Mouse (Mus musculus): Measurements from ENCODE around the gene Tmem189.
A peak's percentile ranks its signal among the peaks of the same experiment; 100 is the strongest.

Tmem189 gene

DNA sequence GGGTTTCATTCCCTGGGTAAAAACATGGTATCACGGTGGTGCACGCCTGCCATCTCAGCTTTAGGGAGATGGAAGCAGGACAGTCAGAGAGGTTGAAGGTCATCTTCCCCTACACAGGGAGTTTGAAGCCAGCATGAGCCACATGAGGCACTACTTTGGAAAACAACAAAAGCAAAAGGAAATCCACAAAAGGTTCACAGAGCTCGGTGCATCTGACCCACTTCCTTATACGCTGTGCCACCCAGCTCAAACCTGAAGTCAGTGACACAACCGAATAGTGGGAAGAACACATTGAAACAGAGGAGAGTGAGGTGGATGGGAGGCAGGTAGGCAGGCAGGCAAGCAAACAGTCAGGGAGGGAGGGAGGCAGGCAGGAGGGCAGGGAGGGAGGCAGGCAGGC, 11.8 kb upstream of the Tmem189 start:
- DNase-seq (ENCODE audit: low spot score in 2 of 2): no peak

DNA sequence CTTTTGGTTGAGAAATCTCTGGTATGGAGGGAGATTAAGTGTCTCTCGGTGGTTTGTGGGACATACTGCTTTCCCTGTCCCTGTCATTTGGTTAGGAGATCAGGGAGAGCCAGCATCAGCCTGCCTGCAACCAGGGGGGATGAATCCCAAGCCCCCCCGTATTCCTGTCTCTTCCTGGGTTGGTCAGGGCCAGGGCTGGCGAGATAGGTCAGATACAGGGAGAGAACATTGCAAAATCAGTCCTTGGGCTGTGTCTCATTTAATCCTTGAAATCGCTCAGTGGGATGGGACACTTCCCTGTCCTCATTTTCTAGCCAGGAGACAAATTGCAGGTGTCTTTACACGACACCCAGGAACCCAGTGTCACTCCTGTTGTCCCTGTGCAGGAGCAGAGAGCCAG, 10.4 kb upstream of the Tmem189 start:
- no peak for DNase-seq (ENCODE audit: low spot score in 2 of 2)

DNA sequence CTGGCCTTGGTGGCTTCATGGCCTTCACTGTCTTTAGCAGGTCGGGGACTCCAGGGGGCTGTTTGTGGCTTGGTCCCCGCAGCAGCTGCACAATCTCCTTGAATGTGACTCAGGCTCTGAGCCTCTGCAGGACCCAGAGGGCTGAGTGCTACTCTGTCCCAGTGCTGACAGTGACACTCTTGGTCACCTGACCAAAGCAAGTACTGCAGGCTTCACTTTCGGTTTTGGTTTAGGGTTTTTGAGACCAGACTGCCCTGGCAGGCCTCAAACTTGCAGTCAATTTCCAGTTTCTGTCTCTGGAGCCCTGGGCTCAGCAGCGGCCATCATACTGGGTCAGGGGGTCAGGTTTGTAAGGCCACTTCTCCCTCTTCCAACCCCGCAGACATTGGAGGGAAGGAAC, 8.3 kb upstream of the Tmem189 start:
- peak; percentile 83 to 87 for DNase-seq (ENCODE audit: low spot score in 2 of 2)

DNA sequence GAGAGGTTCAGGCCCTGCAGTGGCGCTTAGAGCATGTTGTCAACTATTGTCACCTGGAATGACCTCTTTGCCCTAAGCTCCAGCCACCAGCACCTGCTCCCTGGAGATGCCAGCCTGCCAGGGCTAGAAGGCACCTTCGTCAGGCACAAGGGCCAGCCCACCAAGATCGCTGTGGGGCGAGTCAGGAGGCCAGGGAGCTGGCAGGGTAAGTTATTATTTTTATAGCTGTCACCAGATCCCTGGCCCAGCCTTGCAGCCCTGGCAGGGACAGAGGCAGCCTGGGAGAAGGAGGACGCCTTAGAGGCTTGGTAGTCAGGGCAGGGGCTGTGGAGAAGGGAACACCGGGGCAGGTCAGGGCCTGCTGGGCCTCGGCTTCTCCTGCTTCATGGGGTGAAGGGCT, 6.5 kb upstream of the Tmem189 start:
- peak; percentile 72 to 74 for DNase-seq (ENCODE audit: low spot score in 2 of 2)

DNA sequence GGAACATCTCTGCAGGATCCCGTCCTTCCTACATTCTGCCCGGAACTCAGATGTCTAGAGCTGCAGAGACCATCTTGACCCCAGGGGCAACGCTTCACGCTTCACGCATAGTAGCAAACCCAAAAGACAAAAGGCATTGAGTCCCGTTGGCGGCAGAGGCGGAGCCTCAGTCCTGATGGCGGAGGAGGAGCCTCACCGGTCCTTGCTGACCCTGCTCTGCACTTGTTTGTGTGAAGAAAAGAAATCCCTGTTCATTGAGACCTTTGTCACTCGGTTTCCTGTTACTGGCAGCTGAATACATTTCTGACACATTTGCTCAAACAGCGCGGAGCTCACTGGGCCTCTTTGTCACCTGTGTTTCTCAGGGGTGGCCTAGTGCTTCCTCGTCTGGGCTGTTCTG, 5.9 kb upstream of the Tmem189 start:
- no peak for DNase-seq (ENCODE audit: low spot score in 2 of 2)

DNA sequence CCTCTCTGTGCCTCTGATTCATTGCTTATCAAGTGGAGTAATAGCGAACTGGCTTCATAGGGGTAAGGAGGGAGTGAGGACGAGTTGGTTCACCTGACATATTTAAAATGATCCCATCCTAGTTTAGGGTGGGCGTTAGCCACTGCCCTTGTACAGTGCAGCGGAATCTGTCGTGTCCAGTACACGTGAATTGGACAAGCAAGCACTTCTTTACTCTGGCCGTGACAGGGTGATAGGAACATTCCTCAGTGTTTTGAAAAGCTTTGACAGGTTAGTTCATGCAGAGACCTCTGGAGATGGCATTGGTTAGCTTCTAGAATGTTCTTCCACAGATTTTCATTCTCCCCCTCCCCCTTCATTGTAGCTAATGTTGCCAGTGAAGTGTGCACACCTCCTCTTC, 5.3 kb upstream of the Tmem189 start:
- DNase-seq (ENCODE audit: low spot score in 2 of 2): no peak

DNA sequence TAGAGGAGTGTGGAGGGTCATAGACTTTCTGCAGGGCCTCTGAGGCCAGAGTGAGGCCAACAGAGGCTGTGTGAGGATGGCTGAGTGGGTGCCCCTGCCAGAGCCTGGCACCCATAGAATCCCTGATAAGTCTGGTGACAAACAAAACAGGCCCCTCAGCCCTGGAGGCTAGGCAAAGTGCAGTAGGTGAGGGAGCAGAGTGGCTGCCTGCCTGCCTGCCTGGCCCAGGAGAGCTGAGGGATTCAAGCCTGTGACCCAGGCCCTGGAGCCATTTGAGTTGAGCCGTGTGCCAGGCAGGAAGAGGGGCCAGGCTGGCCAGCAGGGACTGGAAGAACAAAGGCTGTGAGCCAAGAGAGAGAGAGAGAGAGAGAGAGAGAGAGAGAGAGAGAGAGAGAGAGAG, 4.6 kb upstream of the Tmem189 start:
- DNase-seq (ENCODE audit: low spot score in 2 of 2): no peak

DNA sequence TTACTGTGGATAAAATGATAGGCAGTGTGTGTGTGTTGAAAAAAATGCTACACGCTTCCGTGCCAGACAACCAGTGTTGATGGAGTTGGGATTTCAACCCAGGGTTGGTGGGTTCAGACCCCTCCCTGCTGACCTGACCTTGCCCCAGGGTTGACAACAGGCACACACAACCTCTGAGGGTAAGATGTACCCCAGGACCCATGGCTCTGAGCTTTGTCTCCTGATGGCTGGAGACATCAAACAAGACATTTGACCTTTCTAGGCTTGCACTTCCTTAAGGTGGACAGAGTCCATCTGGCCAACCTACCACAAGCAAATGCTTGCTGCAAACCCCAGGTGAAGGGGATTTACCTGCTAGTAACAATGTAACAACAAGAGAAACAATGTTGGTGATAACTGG, 3.9 kb upstream of the Tmem189 start:
- DNase-seq (ENCODE audit: low spot score in 2 of 2): no peak

DNA sequence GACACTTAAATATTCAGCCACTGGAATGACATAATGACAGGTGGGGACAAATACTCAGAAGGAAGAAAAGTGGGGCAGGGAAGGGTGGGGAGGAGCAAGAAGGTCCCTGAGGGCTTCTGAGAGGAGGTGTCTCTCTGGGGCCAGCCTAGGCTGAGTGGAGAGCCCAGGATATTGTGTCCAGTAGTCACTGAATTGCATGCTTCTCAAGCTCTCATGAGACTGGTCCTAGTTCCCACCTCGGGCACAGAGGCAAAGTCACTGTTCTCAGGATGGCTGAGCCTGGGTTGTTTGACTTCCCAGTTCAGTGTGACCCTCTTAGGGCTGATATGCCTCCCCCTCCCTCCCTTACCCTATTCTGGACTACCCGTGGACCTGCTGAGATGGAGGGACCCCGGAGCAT, 3.2 kb upstream of the Tmem189 start:
- no peak for DNase-seq (ENCODE audit: low spot score in 2 of 2)

DNA sequence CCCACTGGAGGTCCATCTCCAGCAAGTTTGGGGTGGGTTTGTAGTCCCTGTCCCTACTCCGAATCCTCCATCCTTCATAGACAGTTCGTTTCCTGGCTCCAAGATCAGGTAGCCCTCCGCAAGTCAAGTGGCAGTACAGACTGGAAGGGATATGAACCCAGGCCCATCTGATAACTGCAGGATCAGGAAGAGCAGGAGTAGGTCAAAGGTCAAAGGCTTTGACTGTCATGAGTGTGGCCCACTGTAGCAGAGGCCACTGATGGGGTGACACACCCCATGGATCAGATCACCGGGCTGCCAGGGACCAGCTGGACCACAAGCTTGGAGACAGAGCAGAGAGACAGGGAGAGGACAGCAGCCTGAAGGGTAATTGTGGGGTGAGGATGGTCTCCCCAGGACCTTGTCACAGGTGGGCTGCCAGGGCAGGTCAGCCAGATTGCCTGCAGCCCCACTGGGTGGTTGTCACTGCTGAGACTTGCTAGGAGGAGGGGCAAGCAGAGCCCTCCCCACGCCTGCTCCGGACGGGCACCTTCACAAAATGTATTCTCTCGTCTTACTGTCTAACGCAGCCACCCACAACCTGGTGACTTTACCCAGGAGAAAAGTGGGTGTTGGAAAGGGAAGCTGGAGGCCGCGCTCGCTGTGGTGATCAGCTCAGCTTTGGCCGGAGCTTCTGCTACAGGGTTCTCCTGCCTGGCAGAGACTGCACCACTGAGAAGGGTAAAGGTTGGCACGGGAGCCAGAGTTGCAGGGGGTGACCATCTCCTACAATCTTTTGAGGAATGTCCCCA, 2.4 kb upstream of the Tmem189 start:
- DNase-seq (ENCODE audit: low spot score in 2 of 2): no peak

DNA sequence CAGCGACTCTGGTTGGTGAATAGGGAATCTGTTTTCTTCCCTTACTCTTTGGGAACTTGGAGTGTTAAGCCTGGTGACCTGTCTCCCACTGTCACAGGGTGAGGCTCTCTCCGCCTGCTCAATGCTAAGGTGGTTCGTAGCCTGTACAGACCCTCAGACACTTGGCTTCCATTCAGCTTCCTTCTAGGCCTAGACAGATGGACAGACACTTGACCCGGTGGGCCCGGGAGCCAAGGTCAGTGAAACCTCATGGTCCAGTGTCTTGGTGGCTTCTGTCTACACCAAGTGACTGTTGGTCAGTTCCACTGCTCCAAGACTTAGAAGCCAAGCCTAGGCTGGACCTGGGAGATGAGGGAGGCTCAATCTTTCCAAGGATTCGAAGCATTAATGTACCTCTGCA, 1.8 kb upstream of the Tmem189 start:
- no peak for DNase-seq (ENCODE audit: low spot score in 2 of 2)

DNA sequence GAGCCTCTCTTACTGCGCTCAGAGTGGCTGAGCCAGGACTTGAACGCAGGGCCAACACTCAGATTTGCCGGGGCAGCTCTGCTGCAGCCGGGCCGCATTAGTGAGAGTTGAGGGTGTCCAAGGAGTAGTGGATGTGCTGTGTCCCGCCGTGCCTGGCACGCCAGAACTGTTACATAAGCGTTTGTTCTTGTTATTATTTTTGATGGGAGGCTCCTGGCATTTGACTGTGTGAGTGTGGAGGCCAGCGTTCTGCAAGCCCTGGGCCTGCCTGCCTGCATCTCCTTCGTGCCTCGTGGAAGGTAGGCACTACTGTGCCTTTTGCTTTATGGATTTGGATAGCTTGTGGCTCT, 1.3 kb upstream of the Tmem189 start:
- DNase-seq (ENCODE audit: low spot score in 2 of 2): peak; percentile 81 to 85

DNA sequence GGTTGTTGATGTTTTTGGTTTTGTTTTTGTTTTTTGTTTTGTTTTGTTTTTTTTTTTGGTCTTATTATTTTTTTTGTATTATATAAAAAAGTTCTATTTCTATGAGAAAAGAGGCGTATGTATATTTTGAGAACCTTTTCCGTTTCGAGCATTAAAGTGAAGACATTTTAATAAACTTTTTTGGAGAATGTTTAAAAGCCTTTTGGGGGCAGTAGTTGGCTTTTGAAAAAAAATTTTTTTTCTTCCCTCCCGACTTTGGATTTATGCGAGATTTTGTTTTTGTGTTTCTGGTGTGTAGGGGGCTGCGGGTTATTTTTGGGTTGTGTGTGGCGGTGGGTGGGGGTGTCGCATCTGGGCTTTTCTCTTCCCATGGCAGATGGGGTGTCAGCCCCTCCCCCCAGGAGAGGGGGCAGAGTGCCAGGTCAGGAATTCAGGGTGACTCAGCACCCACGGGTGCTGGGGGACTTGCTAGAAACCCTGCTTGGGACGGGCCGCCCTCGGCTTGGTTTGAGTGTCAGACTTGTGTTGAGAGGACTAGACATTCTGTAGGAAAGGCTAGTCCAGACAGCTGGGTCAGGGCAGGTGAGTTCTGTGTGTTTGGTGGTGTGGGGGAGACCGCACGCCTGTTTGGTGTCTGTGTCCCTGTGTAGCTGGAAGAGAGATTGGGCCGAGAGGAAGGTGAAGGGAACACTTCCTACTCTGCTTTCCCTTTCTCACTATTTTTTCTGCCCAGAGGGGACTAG, 768 bp upstream of the Tmem189 start:
- peak; percentile 55 to 70 for DNase-seq (ENCODE audit: low spot score in 2 of 2)

DNA sequence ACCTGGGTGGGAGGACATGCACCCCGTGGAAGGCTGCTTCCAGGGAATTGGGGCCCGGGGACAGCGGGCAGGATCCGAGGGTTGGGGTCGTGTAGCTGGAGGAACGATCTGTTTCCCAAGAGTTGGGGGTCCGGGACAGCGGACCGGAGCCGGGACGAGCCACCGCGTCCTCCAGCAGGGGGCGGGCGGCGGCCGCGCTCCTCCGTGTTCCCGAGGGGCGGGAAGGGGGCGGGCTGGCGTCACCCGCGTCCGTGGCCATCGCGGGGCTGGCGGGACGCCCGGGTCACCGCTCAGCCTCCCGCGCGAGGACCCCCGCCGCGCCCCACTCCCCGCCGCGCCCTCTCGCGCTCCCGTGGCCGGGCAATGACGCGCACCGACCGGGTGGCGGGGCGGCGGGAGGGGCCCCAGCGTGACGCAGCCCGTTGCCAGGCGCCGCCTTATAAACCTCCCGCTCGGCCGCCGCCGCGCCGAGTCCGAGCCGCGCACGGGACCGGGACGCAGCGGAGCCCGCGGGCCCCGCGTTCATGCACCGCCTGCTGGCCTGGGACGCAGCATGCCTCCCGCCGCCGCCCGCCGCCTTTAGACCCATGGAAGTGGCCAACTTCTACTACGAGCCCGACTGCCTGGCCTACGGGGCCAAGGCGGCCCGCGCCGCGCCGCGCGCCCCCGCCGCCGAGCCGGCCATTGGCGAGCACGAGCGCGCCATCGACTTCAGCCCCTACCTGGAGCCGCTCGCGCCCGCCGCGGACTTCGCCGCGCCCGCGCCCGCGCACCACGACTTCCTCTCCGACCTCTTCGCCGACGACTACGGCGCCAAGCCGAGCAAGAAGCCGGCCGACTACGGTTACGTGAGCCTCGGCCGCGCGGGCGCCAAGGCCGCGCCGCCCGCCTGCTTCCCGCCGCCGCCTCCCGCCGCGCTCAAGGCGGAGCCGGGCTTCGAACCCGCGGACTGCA, 847 bp downstream of the Tmem189 start, which contains the start of gene Cebpb:
Cebpb (plus strand) TSS at position 418 of the 954 bp plus-strand sequence.
- DNase-seq (ENCODE audit: low spot score in 2 of 2): peak; percentile 91 to 93

DNA sequence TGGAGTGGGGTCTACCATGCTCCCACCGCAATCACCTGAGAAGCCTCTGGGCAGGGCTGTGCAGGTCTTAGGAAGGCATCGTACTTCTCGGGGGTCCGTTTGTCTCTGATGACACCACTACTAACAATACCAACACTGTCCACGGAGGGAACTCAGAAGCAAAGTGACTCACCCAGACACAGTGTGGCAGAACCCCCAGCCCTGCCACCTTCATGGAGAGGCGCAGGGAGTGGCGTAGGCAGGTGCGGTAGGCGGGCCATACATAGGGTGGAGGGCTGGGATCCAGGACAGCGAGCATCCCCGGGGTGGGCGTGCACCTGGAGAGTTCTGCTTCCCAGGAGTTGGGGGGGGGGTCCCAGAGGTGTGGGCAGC, 1.5 kb downstream of the Tmem189 start:
- peak in 1 of 2 experiments; percentile 44 for DNase-seq (ENCODE audit: low spot score in 2 of 2)

DNA sequence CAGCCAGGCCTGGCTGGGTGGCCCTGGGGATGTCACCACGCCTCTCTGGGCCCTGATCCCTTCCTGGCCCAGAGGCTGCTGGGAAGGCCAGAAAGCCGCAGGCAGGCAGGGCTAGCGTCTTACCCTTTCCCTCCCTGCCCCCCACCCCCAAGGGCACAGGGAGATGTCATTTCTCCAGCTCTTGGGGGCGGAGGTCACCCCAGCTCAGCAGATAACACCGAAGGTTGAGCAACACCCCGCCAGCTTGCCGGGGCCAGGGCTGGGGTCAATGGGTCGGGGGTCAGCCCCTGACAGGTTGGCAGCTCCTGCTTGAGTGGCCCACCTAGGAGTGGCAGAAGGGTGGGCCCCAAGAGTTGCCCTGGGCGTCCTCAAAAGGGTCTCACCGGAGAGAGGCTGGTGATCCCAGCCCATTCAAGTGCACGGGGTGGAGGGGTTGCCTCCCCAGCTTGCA, 1.9 kb downstream of the Tmem189 start:
- DNase-seq (ENCODE audit: low spot score in 2 of 2): peak in 1 of 2 experiments; percentile 48

DNA sequence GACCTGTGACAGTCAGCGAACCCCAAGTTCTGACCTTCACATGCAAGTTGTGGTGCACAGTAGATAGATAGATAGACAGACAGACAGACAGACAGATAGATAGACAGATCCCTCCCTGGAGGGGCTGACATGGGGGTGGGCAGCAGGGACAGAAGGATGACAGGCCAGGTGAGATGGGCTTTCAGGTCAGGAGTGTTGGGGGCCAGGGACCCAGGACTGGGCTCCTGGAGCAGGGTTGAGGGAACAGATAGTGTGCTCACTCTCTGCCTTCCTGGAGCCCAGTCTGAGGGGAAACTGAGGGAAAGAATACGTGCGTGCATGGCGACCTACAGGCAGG, 2.4 kb downstream of the Tmem189 start:
- no peak for DNase-seq (ENCODE audit: low spot score in 2 of 2)

DNA sequence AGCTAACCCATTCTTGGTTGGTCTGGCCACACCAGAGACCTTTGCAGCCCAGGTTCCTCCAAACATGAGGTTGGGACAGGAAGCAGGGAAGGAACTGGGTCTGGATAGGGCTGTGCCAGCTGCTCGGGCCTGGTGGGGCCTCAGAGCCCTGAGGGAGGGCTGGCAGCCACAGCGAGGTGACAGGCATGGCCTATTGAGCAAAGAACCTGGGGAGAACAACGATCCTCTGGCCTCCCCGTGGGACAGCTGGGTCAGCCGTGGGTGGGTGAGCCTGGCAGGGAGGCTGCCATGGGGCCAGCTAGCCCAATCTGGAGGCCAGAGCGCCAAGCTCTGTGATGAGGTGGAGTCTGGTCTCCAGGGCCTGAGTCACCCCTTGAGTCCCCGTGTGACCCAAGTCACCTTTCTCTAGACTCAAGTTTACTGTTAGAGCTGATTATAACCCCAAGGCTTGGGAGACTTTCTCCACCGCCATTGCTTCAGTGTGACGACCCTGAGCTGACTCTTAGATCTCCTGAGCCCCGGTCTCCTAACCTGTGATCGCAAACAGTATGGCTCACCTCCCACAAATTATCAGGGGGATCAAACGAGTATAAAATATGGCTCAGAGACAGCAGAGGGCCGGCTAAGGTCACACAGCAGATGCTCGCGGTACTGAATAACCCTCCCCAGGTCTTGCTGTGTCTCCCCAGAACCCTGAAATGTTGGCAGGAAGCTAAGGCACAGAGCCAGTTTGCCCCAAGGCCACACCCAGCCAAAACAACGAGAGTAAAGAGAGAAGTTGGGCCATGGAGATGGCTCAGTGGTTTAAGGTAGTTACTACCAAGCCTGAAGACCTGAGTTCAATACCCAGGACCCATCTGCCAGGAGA, 3.0 kb downstream of the Tmem189 start:
- DNase-seq (ENCODE audit: low spot score in 2 of 2): no peak

DNA sequence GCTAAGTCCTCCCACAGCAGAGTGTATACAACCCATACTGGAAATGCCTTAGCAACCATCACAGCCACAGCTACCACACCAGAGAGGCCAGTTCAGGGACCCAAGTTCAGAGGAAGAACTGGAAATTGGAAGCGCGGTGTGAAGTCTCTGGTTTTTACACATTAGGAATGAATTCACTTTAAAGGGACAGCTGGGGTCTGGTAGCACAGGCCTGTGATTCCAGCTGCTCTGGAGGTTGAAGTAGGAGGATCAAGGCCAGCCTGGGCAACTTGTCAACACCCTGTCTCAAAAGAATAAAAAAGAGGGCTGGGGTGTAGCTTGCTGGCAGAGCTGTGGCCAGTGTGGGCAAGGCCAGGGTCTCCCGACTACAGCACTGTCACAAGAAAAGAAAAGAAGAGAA, 3.8 kb downstream of the Tmem189 start:
- no peak for DNase-seq (ENCODE audit: low spot score in 2 of 2)

DNA sequence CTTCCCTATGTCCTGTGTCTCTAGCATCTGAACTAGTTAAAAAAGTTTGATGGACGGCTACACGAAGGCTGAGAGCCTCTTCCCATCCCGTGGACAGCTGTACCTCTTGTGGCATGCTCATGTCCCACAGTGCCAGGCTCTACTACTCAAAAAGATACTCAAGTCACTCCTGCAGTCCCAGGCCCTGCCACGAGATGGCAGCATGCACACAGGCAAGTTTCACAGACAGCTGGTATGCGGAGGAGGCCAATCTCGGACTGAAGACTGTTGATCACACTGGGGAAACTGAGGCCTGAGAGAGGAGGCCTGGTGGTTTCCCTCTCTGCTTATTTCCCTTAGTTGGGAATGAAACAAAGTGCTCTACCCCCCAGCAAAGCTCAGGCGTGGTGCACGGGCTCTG, 4.5 kb downstream of the Tmem189 start:
- DNase-seq (ENCODE audit: low spot score in 2 of 2): peak; percentile 81 to 94

DNA sequence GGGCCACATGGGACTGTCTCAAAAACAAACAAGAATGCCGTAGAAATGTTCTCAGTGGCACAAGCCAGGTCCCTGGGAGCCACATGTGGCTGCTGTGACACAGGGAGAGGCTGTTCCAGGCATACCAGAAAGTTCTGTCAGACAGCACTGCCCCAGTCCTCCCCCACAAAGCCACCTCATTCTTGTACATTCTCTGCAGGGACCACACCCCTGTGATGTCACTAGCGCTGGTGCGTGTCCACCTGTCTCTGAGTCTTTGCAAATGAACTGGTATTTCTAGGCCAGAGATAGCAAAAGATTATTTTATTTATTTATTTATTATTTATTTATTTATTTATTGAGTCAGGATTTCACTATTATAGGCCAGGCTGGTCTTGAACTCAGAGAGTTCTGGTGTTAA, 5.9 kb downstream of the Tmem189 start:
- DNase-seq (ENCODE audit: low spot score in 2 of 2): no peak

All from heart, adult 9 months (tissue).